Mouse (Mus musculus) midbrain, postnatal 0 days (tissue): ENCODE data around the gene Mtg2. TPM values are rescaled to one million over a fixed set of nuclear protein-coding genes. Genes with fewer than 3 reads are reported as not detected.

ENCODE experiments used
- ATAC-seq: fragments of 200-750 bp; cut with Nextera tagmentation; 2 replicates; pipeline ENCODE4 v1.8.0; 2017; ENCODE audit warnings: moderate number of reproducible peaks, mild to moderate bottlenecking, moderate TSS enrichment, moderate library complexity; ENCODE audit not compliant: low FRiP score
- DNase-seq: peaks from one replicate; pipeline ENCODE4 v3.0.0-alpha.2; 2015; ENCODE audit warnings: low spot score
- H3K27ac ChIP-seq: fragments of 300-500 bp; sonication (generic); 2 replicates; pipeline ENCODE4 v1.5.1; 2014; ENCODE audit warnings: low read depth, mild to moderate bottlenecking, low read length, mixed read lengths
- H3K27me3 ChIP-seq: fragments of 300-500 bp; sonication (generic); 2 replicates; pipeline ENCODE4 v1.6.1; 2014; ENCODE audit warnings: low read length, control low read depth, mixed read lengths; ENCODE audit not compliant: insufficient read depth
- H3K36me3 ChIP-seq: fragments of 300-500 bp; sonication (generic); 2 replicates; pipeline ENCODE4 v1.6.1; 2014; ENCODE audit warnings: low read length, control low read depth, mixed read lengths; ENCODE audit not compliant: insufficient read depth
- H3K4me1 ChIP-seq: fragments of 300-500 bp; sonication (generic); 2 replicates; pipeline ENCODE4 v1.6.1; 2014; ENCODE audit warnings: mild to moderate bottlenecking, control low read depth, antibody characterized with exemption, low read length, mixed read lengths; ENCODE audit not compliant: insufficient read depth
- H3K4me2 ChIP-seq: fragments of 300-500 bp; sonication (generic); 2 replicates; pipeline ENCODE4 v1.6.1; 2014; ENCODE audit warnings: low read depth, mild to moderate bottlenecking, low read length, mixed read lengths; ENCODE audit not compliant: poor library complexity, severe bottlenecking
- H3K4me3 ChIP-seq: fragments of 300-500 bp; sonication (generic); 2 replicates; pipeline ENCODE4 v1.5.1; 2014; ENCODE audit warnings: low read depth, mild to moderate bottlenecking, low read length, moderate library complexity
- H3K9ac ChIP-seq: fragments of 300-500 bp; sonication (generic); replicated peaks from 2 replicates; pipeline ENCODE4 v1.6.1; 2014; ENCODE audit warnings: mild to moderate bottlenecking, low read length, moderate library complexity, mixed read lengths; ENCODE audit not compliant: poor library complexity, severe bottlenecking
- H3K9me3 ChIP-seq: fragments of 300-500 bp; sonication (generic); 2 replicates; pipeline ENCODE4 v1.6.1; 2016; ENCODE audit warnings: low read length, control low read depth
- CTCF ChIP-seq: IDR thresholded peaks from 2 replicates; pipeline ENCODE4 v1.5.1; 2016; ENCODE audit warnings: antibody characterized with exemption, mild to moderate bottlenecking
- WGBS: fragments of 180-500 bp; shearing (Covaris S2); extraction: QIAGEN DNeasy Blood & Tissue Kit; methylation state at CpG from one replicate; pipeline ENCODE4 v1.1.7; 2014; 5-methylcytosine and 5-hydroxymethylcytosine counted together
- polyA plus RNA-seq: library from polyadenylated mRNA; unstranded; fragments of >200 nt; fragmentation: Nextera tagmentation; extraction: Ambion mirVana; gene quantifications from 2 replicates; pipeline ENCODE4 v1.2.1, GENCODE M21; 2015
- total RNA-seq: library from RNA; depleted of rRNA; stranded (reverse); fragments of >200 nt; gene quantifications from 2 replicates; pipeline ENCODE4 v1.2.3, GENCODE M21; 2014; rRNA removed

The Mtg2 gene
- total and polyA plus RNA-seq, 2 experiments from 2014 or later: 18.0 to 27.3 TPM

GRCm38 (mm10) chr2:180133911-180134310 is 63.5 kb downstream of the Mtg2 start:
- WGBS: 86% methylated on average over 3 of the region's 3 CpGs
- Histone ChIP-seq H3K4me1 (no peaks in the 10 kb centered on the region), H3K27me3 (no peaks in the 10 kb centered on the region), H3K36me3 (peaks cover 4% of the 10 kb centered on the region; the same call in 1 of the 2 replicates), H3K4me2 (no peak overlapping the region), H3K4me3 (no peak overlapping the region), H3K9me3 (no peaks in the 10 kb centered on the region), H3K27ac (no peak overlapping the region), H3K9ac (no peak overlapping the region)
- ATAC-seq: no peak
- DNase-seq: no peak
- no peak for TF ChIP-seq CTCF

GRCm38 (mm10) chr2:180135414-180135813 is 65.0 kb downstream of the Mtg2 start:
- no peaks in the 10 kb centered on the region for H3K4me1 ChIP-seq
- no peak overlapping the region for H3K27ac ChIP-seq
- no peak overlapping the region for H3K4me2 ChIP-seq
- peaks cover 13% of the 10 kb centered on the region for H3K36me3 ChIP-seq
- H3K9me3 ChIP-seq: no peaks in the 10 kb centered on the region
- WGBS: 88% methylated on average over 5 of the region's 5 CpGs
- DNase-seq: no peak
- no peak overlapping the region for H3K9ac ChIP-seq
- no peak for TF ChIP-seq CTCF
- H3K27me3 ChIP-seq: no peaks in the 10 kb centered on the region
- ATAC-seq: no peak
- H3K4me3 ChIP-seq: no peak overlapping the region

Other genes with a start within 250 kb of the Mtg2 start
- 11.4 and 15.0 TPM in 2 replicates for gene Taf4, start 93.9 kb upstream of the Mtg2 start, total RNA-seq
- gene Taf4, start 93.9 kb upstream of the Mtg2 start, polyA plus RNA-seq: 2.2 and 2.9 TPM in 2 replicates
- gene Lsm14b, start 45.6 kb upstream of the Mtg2 start, total RNA-seq: 113 and 118 TPM in 2 replicates
- 22.0 and 23.6 TPM in 2 replicates for gene Lsm14b, start 45.6 kb upstream of the Mtg2 start, polyA plus RNA-seq
- gene Psma7, start 28.2 kb upstream of the Mtg2 start, total RNA-seq: 197 and 234 TPM in 2 replicates
- gene Psma7, start 28.2 kb upstream of the Mtg2 start, polyA plus RNA-seq: 584 and 586 TPM in 2 replicates
- 110 and 111 TPM in 2 replicates for gene Ss18l1, start 28.1 kb upstream of the Mtg2 start, total RNA-seq
- gene Ss18l1, start 28.1 kb upstream of the Mtg2 start, polyA plus RNA-seq: 49.2 and 52.3 TPM in 2 replicates
- gene Hrh3, start 33.9 kb downstream of the Mtg2 start, total RNA-seq: 6.2 and 9.3 TPM in 2 replicates
- 4.9 and 6.2 TPM in 2 replicates for gene Hrh3, start 33.9 kb downstream of the Mtg2 start, polyA plus RNA-seq
- 52.6 and 67.5 TPM in 2 replicates for gene Osbpl2, start 48.7 kb downstream of the Mtg2 start, total RNA-seq
- 64.9 and 70.3 TPM in 2 replicates for gene Osbpl2, start 48.7 kb downstream of the Mtg2 start, polyA plus RNA-seq
- 98.2 and 105 TPM in 2 replicates for gene Adrm1, start 100.9 kb downstream of the Mtg2 start, total RNA-seq
- gene Adrm1, start 100.9 kb downstream of the Mtg2 start, polyA plus RNA-seq: 222 and 224 TPM in 2 replicates
- gene Lama5, start 155.3 kb downstream of the Mtg2 start, total RNA-seq: 5.9 and 8.9 TPM in 2 replicates
- 1.8 and 1.9 TPM in 2 replicates for gene Lama5, start 155.3 kb downstream of the Mtg2 start, polyA plus RNA-seq
- gene Rps21, start 186.8 kb downstream of the Mtg2 start, total RNA-seq: 574 and 749 TPM in 2 replicates
- gene Rps21, start 186.8 kb downstream of the Mtg2 start, polyA plus RNA-seq: 388 and 422 TPM in 2 replicates
- gene Cables2, start 202.9 kb downstream of the Mtg2 start, total RNA-seq: 59.1 and 67.9 TPM in 2 replicates
- 32.6 and 37.8 TPM in 2 replicates for gene Cables2, start 202.9 kb downstream of the Mtg2 start, polyA plus RNA-seq
- gene Rbbp8nl, start 219.3 kb downstream of the Mtg2 start, total RNA-seq: not detected in 2 replicates
- not detected in 2 replicates for gene Rbbp8nl, start 219.3 kb downstream of the Mtg2 start, polyA plus RNA-seq